Mouse (Mus musculus) forebrain, embryonic 16.5 days (tissue): ENCODE measurements at regions not wholly inside any gene's neighbourhood (a gene's known extent, or its start where the extent isn't known, plus 50 kb on each side); places are given as distances from the start of the nearest gene placed in this dataset.

Experiments
- ATAC-seq: fragments of 200-750 bp; cut with Nextera tagmentation; 2 replicates; pipeline ENCODE4 v1.8.0; 2017; ENCODE audit warnings: mild to moderate bottlenecking, moderate library complexity
- H3K27ac ChIP-seq: fragments of 300-500 bp; sonication (generic); 2 replicates; pipeline ENCODE4 v1.5.1; 2014; ENCODE audit warnings: low read length, control low read depth
- H3K27me3 ChIP-seq: fragments of 300-500 bp; sonication (generic); replicated peaks from 2 replicates; pipeline ENCODE4 v1.6.1; 2014; ENCODE audit warnings: low read length; ENCODE audit not compliant: control insufficient read depth, insufficient read depth
- H3K36me3 ChIP-seq: fragments of 300-500 bp; sonication (generic); 2 replicates; pipeline ENCODE4 v1.6.1; 2014; ENCODE audit not compliant: control insufficient read depth, insufficient read depth
- H3K4me1 ChIP-seq: fragments of 300-500 bp; sonication (generic); replicated peaks from 2 replicates; pipeline ENCODE4 v1.6.1; 2014; ENCODE audit warnings: low read length; ENCODE audit not compliant: control insufficient read depth, insufficient read depth
- H3K4me2 ChIP-seq: fragments of 300-500 bp; sonication (generic); 2 replicates; pipeline ENCODE4 v1.6.1; 2014; ENCODE audit warnings: mild to moderate bottlenecking, low read length, control low read depth
- H3K4me3 ChIP-seq: fragments of 300-500 bp; sonication (generic); replicated peaks from 2 replicates; pipeline ENCODE4 v1.5.1; 2014; ENCODE audit warnings: mild to moderate bottlenecking, low read length, control low read depth
- H3K9ac ChIP-seq: fragments of 300-500 bp; sonication (generic); replicated peaks from 2 replicates; pipeline ENCODE4 v1.6.1; 2014; ENCODE audit warnings: low read depth, low read length, control low read depth
- H3K9me3 ChIP-seq: fragments of 300-500 bp; sonication (generic); 2 replicates; pipeline ENCODE4 v1.6.1; 2016; ENCODE audit warnings: low read length; ENCODE audit not compliant: control insufficient read depth
- WGBS: fragments of 180-500 bp; shearing (Covaris S2); extraction: QIAGEN DNeasy Blood & Tissue Kit; methylation state at CpG from one replicate; pipeline ENCODE4 v1.1.7; 2014; 5-methylcytosine and 5-hydroxymethylcytosine counted together

- H3K9ac ChIP-seq: peak overlapping the region; percentile 15
These were observed 142.0 kb upstream of the Irf2bp2 start for GRCm38 (mm10) chr8:126735488-126736440.

GRCm38 (mm10) chr8:126734743-126735487 is 141.1 kb upstream of the Irf2bp2 start:
- Histone ChIP-seq H3K27ac (no peak overlapping the region), H3K4me1 (peaks cover 29% of the 10 kb centered on the region), H3K36me3 (no peaks in the 10 kb centered on the region), H3K9me3 (no peaks in the 10 kb centered on the region), H3K4me2 (no peak overlapping the region), H3K9ac (no peak overlapping the region), H3K4me3 (no peak overlapping the region), H3K27me3 (no peaks in the 10 kb centered on the region)
- no peak for ATAC-seq
- 74% methylated on average over 7 of the region's 7 CpGs for WGBS

More at GRCm38 (mm10) chr8:126735488-126736440, 142.0 kb upstream of the Irf2bp2 start:
- Histone ChIP-seq H3K4me1 (peaks cover 29% of the 10 kb centered on the region), H3K9me3 (no peaks in the 10 kb centered on the region), H3K4me2 (peak overlapping the region; percentile 7; the same call in 1 of the 2 replicates), H3K27ac (peak overlapping the region; percentile 76), H3K27me3 (no peaks in the 10 kb centered on the region), H3K36me3 (no peaks in the 10 kb centered on the region), H3K4me3 (no peak overlapping the region)
- WGBS: 35% methylated on average over 25 of the region's 25 CpGs
- ATAC-seq: peak; percentile 69

GRCm38 (mm10) chr8:126733779-126734178 is 140.0 kb upstream of the Irf2bp2 start:
- Histone ChIP-seq H3K27ac (no peak overlapping the region), H3K36me3 (no peaks in the 10 kb centered on the region), H3K9ac (no peak overlapping the region), H3K4me3 (no peak overlapping the region), H3K9me3 (no peaks in the 10 kb centered on the region), H3K27me3 (no peaks in the 10 kb centered on the region), H3K4me1 (peaks cover 29% of the 10 kb centered on the region), H3K4me2 (no peak overlapping the region)
- no peak for ATAC-seq
- WGBS: 84% methylated on average over 6 of the region's 6 CpGs

- WGBS: 44% methylated on average over 7 of the region's 7 CpGs
- H3K4me1 ChIP-seq: peaks cover 29% of the 10 kb centered on the region
- H3K27ac ChIP-seq: no peak overlapping the region
- H3K4me3 ChIP-seq: no peak overlapping the region
- no peaks in the 10 kb centered on the region for H3K9me3 ChIP-seq
- H3K9ac ChIP-seq: no peak overlapping the region; the same call in 1 of the 2 replicates
- no peak overlapping the region for H3K4me2 ChIP-seq
- ATAC-seq: no peak
- no peaks in the 10 kb centered on the region for H3K36me3 ChIP-seq
- H3K27me3 ChIP-seq: no peaks in the 10 kb centered on the region
These were observed 139.5 kb upstream of the Irf2bp2 start for GRCm38 (mm10) chr8:126733307-126733706.

GRCm38 (mm10) chr8:126730017-126730631 is 136.3 kb upstream of the Irf2bp2 start:
- Histone ChIP-seq H3K27ac (no peak overlapping the region), H3K4me2 (no peak overlapping the region), H3K9ac (no peak overlapping the region), H3K9me3 (no peaks in the 10 kb centered on the region; the same call in 1 of the 2 replicates), H3K36me3 (no peaks in the 10 kb centered on the region), H3K4me3 (no peak overlapping the region), H3K4me1 (peaks cover 11% of the 10 kb centered on the region), H3K27me3 (no peaks in the 10 kb centered on the region)
- ATAC-seq: no peak
- 86% methylated on average over 3 of the region's 3 CpGs for WGBS

GRCm38 (mm10) chr8:126728987-126729632 is 135.3 kb upstream of the Irf2bp2 start:
- Histone ChIP-seq H3K4me2 (no peak overlapping the region), H3K4me3 (no peak overlapping the region), H3K36me3 (no peaks in the 10 kb centered on the region), H3K4me1 (peaks cover 8% of the 10 kb centered on the region), H3K27me3 (no peaks in the 10 kb centered on the region), H3K9me3 (no peaks in the 10 kb centered on the region; the same call in 1 of the 2 replicates), H3K9ac (no peak overlapping the region), H3K27ac (no peak overlapping the region)
- WGBS: 84% methylated on average over 12 of the region's 12 CpGs
- ATAC-seq: no peak

- no peaks in the 10 kb centered on the region for H3K27me3 ChIP-seq
- H3K9me3 ChIP-seq: no peaks in the 10 kb centered on the region; the same call in 1 of the 2 replicates
- 93% methylated on average over 5 of the region's 5 CpGs for WGBS
- peaks cover 4% of the 10 kb centered on the region for H3K4me1 ChIP-seq
- H3K9ac ChIP-seq: no peak overlapping the region
- ATAC-seq: no peak
- H3K4me2 ChIP-seq: no peak overlapping the region
- H3K27ac ChIP-seq: no peak overlapping the region
- H3K36me3 ChIP-seq: no peaks in the 10 kb centered on the region
- H3K4me3 ChIP-seq: no peak overlapping the region
These were observed 134.3 kb upstream of the Irf2bp2 start for GRCm38 (mm10) chr8:126728135-126728534.

- H3K9ac ChIP-seq: no peak overlapping the region
- H3K4me2 ChIP-seq: no peak overlapping the region
- 92% methylated on average over 2 of the region's 2 CpGs for WGBS
- H3K27me3 ChIP-seq: no peaks in the 10 kb centered on the region
- no peak overlapping the region for H3K27ac ChIP-seq
- H3K4me1 ChIP-seq: no peaks in the 10 kb centered on the region
- no peak for ATAC-seq
- no peak overlapping the region for H3K4me3 ChIP-seq
- no peaks in the 10 kb centered on the region for H3K36me3 ChIP-seq
- H3K9me3 ChIP-seq: no peaks in the 10 kb centered on the region; the same call in 1 of the 2 replicates
These were observed 133.3 kb upstream of the Irf2bp2 start for GRCm38 (mm10) chr8:126727068-126727467.
